Mouse (Mus musculus) myocyte (in vitro differentiated cells): Measurements from ENCODE around the gene Tfr2.

Experiments used
- CEBPB ChIP-seq: IDR thresholded peaks from 2 replicates; pipeline ENCODE4 v1.6.1; 2011; ENCODE audit warnings: mild to moderate bottlenecking, moderate library complexity; ENCODE audit not compliant: poor library complexity, insufficient read depth, severe bottlenecking
- E2F4 ChIP-seq: IDR thresholded peaks from one replicate; pipeline ENCODE4 v1.6.1; 2011; ENCODE audit warnings: mild to moderate bottlenecking, control low read depth, moderate library complexity; ENCODE audit not compliant: insufficient read depth
- MAX ChIP-seq: IDR thresholded peaks from one replicate; pipeline ENCODE4 v1.6.1; 2011; ENCODE audit warnings: low read depth, mild to moderate bottlenecking, control low read depth
- MYOD1 ChIP-seq, 3 experiments: IDR thresholded peaks; one replicate each; pipeline ENCODE4 v1.6.1; 2011; ENCODE audit warnings: control low read depth in 2 of 3, low read depth in 2 of 3, mild to moderate bottlenecking in 2 of 3, moderate library complexity in 1 of 3; ENCODE audit not compliant: insufficient read length in 2 of 3, control insufficient read depth in 1 of 3
- MYOG ChIP-seq, 3 experiments: IDR thresholded peaks; one replicate each; pipeline ENCODE4 v1.6.1; 2011; ENCODE audit warnings: control low read depth in 2 of 3, low read depth in 2 of 3, mild to moderate bottlenecking in 2 of 3; ENCODE audit not compliant: insufficient read length in 2 of 3, control insufficient read depth in 1 of 3, insufficient read depth in 1 of 3
- POLR2A ChIP-seq: IDR thresholded peaks from one replicate; pipeline ENCODE4 v1.6.1; 2011; ENCODE audit warnings: low read depth, mild to moderate bottlenecking, control low read depth, moderate library complexity; ENCODE audit not compliant: insufficient read length
- POLR2AphosphoS2 ChIP-seq: IDR thresholded peaks from one replicate; pipeline ENCODE4 v1.6.1; 2011; ENCODE audit warnings: low read depth, control low read depth; ENCODE audit not compliant: insufficient read length
- REST ChIP-seq: IDR thresholded peaks from one replicate; pipeline ENCODE4 v1.6.1; 2011; ENCODE audit warnings: mild to moderate bottlenecking, control low read depth, moderate library complexity; ENCODE audit not compliant: insufficient read depth, insufficient read length
- SRF ChIP-seq: IDR thresholded peaks from one replicate; pipeline ENCODE4 v1.6.1; 2011; ENCODE audit warnings: low read depth; ENCODE audit not compliant: control insufficient read depth, insufficient read length
- TCF12 ChIP-seq: IDR thresholded peaks from one replicate; pipeline ENCODE4 v1.6.1; 2011; ENCODE audit warnings: mild to moderate bottlenecking, control low read depth; ENCODE audit not compliant: poor library complexity, insufficient read depth, severe bottlenecking
- TCF3 ChIP-seq: IDR thresholded peaks from one replicate; pipeline ENCODE4 v1.6.1; 2011; ENCODE audit warnings: low read depth, control low read depth; ENCODE audit not compliant: insufficient read length
- USF1 ChIP-seq: IDR thresholded peaks from one replicate; pipeline ENCODE4 v1.6.1; 2011; ENCODE audit warnings: low read depth, mild to moderate bottlenecking, control low read depth, moderate library complexity

- TF ChIP-seq POLR2A (no peak), E2F4 (no peak), CEBPB (no peak), MAX (no peak), REST (no peak), TCF12 (no peak), USF1 (no peak), MYOG (IDR thresholded peaks at IDR 0.05; ENCODE audit: control insufficient read depth in 1 of 3, insufficient read depth in 1 of 3, insufficient read length in 2 of 3, low read depth in 2 of 3) (no peak), POLR2AphosphoS2 (no peak), TCF3 (no peak), MYOD1 (IDR thresholded peaks at IDR 0.05; ENCODE audit: control insufficient read depth in 1 of 3, insufficient read length in 2 of 3, low read depth in 2 of 3) (no peak), SRF (no peak)
Observed at GRCm38 (mm10) chr5:137534762-137535161, 34.9 kb upstream of the Tfr2 start.
